Mouse (Mus musculus) gastrocnemius, adult 8-10 months (tissue): Measurements from ENCODE around the gene Gm4302. TPM values are rescaled to one million over a fixed set of nuclear protein-coding genes. Genes with fewer than 3 reads are reported as not detected.
"Not testable (repeated sequence)": the region's sequence is repeated elsewhere in the genome, so short reads cannot be mapped to it uniquely, and the experiment has no call there.

Experiments
- DNase-seq, 2 experiments: peaks; one replicate each; pipeline ENCODE4 v3.0.0; 2022; ENCODE audit warnings: low spot score in 2 of 2
- total RNA-seq, 4 experiments: library from RNA; stranded (reverse); gene quantifications; 2 replicates each; pipeline ENCODE4 v1.2.4; 2022

The Gm4302 gene
- total RNA-seq = not detected

DNA sequence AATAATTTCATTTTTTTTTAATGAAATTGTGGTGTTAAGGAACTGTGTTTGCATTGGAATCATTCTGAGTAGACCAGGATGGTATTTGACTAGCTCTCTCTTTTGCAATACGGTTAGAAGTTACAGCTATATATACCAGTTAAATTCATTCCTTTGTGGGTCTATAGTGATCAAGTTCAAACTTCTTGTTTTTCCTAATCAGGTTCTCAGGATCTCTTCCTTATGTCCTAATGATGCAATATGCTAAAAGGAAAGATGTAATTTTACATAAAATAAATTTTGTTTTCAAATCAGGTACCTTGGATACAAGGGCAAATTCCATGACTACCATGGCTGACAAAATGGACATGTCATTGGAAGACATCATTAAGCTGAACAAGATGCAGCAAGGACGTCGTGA lies at the start of gene Gm4302:
Gm4302 (plus strand) TSS at position 301 of the 400 bp plus-strand sequence.
- DNase-seq = not testable (repeated sequence)

DNA sequence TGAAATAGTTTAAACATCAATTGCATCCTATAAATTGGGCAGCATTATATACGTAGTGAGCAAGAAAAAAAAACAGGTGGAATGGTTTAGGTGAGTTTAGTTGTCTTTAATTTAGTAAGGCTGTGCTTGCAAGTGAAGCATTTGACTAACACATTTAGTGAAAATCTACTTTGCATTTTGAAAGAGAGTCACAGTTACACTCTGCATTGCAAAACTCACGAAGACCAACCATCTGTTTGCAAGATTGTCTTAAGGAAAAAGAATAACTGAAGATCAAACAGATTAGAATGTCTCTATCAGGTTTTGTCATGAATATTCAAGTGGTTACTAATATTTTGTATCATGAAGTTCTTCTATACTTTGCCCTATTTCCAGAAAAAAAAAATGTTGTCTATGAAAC lies 44.5 kb upstream of the Gm4302 start:
- DNase-seq = no peak

DNA sequence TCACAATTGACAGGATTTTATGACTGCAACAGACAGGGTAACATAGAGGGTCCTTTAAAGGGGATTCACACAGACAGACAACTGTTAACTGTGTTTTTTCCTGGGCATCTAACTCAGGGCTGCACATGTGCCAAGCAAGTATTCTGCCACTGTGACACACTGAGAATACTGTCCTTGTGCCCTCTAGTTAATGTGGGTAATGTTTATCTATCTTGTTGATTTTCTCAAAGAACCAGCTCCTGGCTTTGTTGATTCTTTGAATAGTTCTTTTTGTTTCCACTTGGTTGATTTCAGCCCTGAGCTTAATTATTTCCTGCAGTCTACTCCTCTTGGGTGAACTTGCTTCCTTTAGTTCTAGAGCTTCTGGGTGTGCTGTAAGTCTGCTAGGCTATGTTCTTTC lies 40.5 kb upstream of the Gm4302 start:
- DNase-seq = not testable (repeated sequence)

DNA sequence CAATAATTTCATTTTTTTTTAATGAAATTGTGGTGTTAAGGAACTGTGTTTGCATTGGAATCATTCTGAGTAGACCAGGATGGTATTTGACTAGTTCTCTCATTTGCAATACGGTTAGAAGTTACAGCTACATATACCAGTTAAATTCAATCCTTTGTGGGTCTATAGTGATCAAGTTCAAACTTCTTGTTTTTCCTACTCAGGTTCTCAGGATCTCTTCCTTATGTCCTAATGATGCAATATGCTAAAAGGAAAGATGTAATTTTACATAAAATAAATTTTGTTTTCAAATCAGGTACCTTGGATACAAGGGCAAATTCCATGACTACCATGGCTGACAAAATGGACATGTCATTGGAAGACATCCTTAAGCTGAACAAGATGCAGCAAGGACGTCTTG lies 5.3 kb upstream of the Gm4302 start, which contains the start of gene Gm4301:
Gm4301 (plus strand) TSS at position 301 of the 400 bp plus-strand sequence.
- DNase-seq = not testable (repeated sequence)

DNA sequence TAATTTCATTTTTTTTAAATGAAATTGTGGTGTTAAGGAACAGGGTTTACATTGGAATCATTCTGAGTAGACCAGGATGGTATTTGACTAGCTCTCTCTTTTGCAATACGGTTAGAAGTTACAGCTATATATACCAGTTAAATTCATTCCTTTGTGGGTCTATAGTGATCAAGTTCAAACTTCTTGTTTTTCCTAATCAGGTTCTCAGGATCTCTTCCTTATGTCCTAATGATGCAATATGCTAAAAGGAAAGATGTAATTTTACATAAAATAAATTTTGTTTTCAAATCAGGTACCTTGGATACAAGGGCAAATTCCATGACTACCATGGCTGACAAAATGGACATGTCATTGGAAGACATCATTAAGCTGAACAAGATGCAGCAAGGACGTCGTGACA lies 5.0 kb downstream of the Gm4302 start, which contains the start of gene Gm4303:
Gm4303 (plus strand) TSS at position 301 of the 400 bp plus-strand sequence.
- DNase-seq = not testable (repeated sequence)

DNA sequence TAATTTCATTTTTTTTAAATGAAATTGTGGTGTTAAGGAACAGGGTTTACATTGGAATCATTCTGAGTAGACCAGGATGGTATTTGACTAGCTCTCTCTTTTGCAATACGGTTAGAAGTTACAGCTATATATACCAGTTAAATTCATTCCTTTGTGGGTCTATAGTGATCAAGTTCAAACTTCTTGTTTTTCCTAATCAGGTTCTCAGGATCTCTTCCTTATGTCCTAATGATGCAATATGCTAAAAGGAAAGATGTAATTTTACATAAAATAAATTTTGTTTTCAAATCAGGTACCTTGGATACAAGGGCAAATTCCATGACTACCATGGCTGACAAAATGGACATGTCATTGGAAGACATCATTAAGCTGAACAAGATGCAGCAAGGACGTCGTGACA lies 10.2 kb downstream of the Gm4302 start, which contains the start of gene Gm4305:
Gm4305 (plus strand) TSS at position 301 of the 400 bp plus-strand sequence.
- not testable (repeated sequence) for DNase-seq

DNA sequence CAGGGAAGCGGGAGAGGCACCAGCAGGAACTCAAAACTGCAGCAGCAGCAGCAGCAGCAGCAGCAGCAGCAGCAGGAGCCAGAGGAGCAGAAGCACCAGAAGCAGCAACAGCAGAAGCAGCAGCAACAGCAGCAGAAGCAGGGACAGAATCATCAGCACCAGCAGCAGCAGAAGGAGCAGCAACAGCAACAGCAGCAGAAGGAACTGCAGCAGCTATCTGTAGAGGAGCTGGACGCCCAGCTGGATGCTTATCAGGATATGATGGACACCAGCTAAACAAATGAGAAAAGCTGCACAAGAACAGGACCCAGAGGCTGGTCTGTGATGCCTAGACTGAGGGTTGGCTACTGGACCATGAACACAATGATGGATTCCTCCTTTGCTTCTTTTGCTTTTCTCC lies 16.2 kb downstream of the Gm4302 start:
- DNase-seq = peak in 1 of 2 experiments; percentile 3

DNA sequence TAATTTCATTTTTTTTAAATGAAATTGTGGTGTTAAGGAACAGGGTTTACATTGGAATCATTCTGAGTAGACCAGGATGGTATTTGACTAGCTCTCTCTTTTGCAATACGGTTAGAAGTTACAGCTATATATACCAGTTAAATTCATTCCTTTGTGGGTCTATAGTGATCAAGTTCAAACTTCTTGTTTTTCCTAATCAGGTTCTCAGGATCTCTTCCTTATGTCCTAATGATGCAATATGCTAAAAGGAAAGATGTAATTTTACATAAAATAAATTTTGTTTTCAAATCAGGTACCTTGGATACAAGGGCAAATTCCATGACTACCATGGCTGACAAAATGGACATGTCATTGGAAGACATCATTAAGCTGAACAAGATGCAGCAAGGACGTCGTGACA lies 20.4 kb downstream of the Gm4302 start, which contains the start of gene Gm4307:
Gm4307 (plus strand) TSS at position 301 of the 400 bp plus-strand sequence.
- not testable (repeated sequence) for DNase-seq

DNA sequence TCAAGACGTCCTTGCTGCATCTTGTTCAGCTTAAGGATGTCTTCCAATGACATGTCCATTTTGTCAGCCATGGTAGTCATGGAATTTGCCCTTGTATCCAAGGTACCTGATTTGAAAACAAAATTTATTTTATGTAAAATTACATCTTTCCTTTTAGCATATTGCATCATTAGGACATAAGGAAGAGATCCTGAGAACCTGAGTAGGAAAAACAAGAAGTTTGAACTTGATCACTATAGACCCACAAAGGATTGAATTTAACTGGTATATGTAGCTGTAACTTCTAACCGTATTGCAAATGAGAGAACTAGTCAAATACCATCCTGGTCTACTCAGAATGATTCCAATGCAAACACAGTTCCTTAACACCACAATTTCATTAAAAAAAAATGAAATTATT lies 41.8 kb downstream of the Gm4302 start, which contains the start of gene Gm4312:
Gm4312 (minus strand) TSS at position 101 of the 400 bp plus-strand sequence.
- DNase-seq = not testable (repeated sequence)

Other genes starting within 250 kb of the Gm4302 start
- not detected for gene Gm4301, start 5.2 kb upstream of the Gm4302 start, total RNA-seq
- not detected for gene Gm4303, start 5.1 kb downstream of the Gm4302 start, total RNA-seq
- gene Gm4305, start 10.3 kb downstream of the Gm4302 start, total RNA-seq = not detected
- gene Gm4307, start 20.5 kb downstream of the Gm4302 start, total RNA-seq = not detected
- gene Gm4312, start 41.7 kb downstream of the Gm4302 start, total RNA-seq = not detected
- gene Tmtc3, start 146.5 kb downstream of the Gm4302 start, total RNA-seq = 10 to 100 TPM in 1 of 4 experiments, 1 to 10 TPM in 3; 8.9 to 10.9 (median 9.7) TPM
- gene Cep290, start 146.7 kb downstream of the Gm4302 start, total RNA-seq = 1 to 10 TPM; 2.9 to 4.3 (median 3.8) TPM
- gene 4930430F08Rik, start 249.6 kb downstream of the Gm4302 start, total RNA-seq = 1 to 10 TPM; 7.9 to 8.7 (median 8.2) TPM
- not detected for gene 1700017N19Rik, start 249.6 kb downstream of the Gm4302 start, total RNA-seq